Mouse (Mus musculus) testis, adult 2 months (tissue): ENCODE data around the gene Kras.

ENCODE experiments used
- CTCF ChIP-seq: fragments of 200-500 bp; IDR thresholded peaks from 2 replicates; pipeline ENCODE4 v1.5.1; 2012; ENCODE audit warnings: low read depth, mild to moderate bottlenecking, inconsistent platforms, low read length, moderate library complexity; ENCODE audit not compliant: control insufficient read depth, insufficient read depth, insufficient replicate concordance
- POLR2A ChIP-seq: fragments of 200-500 bp; IDR thresholded peaks from 2 replicates; pipeline ENCODE4 v1.6.1; 2012; ENCODE audit warnings: low read depth, mild to moderate bottlenecking, inconsistent platforms, low read length, moderate library complexity; ENCODE audit not compliant: control insufficient read depth

DNA sequence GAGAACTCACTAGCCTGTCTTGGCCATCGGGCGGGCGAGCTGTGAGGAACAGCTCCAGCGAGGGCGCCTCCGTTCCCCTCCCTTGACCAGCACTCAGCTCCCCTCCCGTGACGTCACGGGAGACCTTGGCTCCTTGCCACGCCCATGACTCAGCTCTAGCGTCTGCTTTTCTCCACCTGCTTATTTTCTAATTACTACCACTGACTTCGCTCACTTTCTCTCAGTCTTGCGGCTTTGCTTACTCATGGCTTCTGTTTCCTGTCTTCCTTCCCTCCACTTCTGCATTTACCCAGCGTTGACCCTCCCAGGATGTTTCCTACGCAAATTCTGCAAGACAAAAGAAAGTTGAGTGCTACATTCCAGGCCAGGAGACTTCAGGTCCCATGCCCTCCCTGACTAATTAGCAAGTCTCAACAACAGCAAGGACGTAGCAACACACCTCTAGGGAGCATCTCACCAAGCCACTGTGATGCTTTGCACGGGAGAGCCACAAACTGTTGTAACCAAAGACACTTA, 26.3 kb upstream of the Kras start:
- TF ChIP-seq CTCF (no peak), POLR2A (peak; percentile 18; the same call in 1 of the 2 replicates)
